Mouse (Mus musculus) cortical plate, adult 2 months (tissue): Measurements from ENCODE around the gene Casp7.

Source experiments
- CTCF ChIP-seq: fragments of 200-500 bp; IDR thresholded peaks from 2 replicates; pipeline ENCODE4 v1.5.1; 2011; ENCODE audit warnings: mild to moderate bottlenecking, control low read depth, low read length; ENCODE audit not compliant: insufficient read depth; ENCODE audit errors: extremely low read depth
- POLR2A ChIP-seq: fragments of 200-500 bp; IDR thresholded peaks from 2 replicates; pipeline ENCODE4 v1.6.1; 2011; ENCODE audit warnings: mild to moderate bottlenecking, low read length, control low read depth; ENCODE audit not compliant: insufficient read depth; ENCODE audit errors: extremely low read depth

GRCm38 (mm10) chr19:56396227-56396626 is 702 bp upstream of the Casp7 start:
- TF ChIP-seq CTCF (no peak), POLR2A (no peak)
